Mouse (Mus musculus) olfactory bulb, adult 2 months (tissue): ENCODE data around the gene Cyb5rl.

Source experiments
- CTCF ChIP-seq: fragments of 200-500 bp; IDR thresholded peaks from 2 replicates; pipeline ENCODE4 v1.5.1; 2012; ENCODE audit warnings: low read depth, mild to moderate bottlenecking, low read length, moderate library complexity; ENCODE audit not compliant: insufficient read depth
- POLR2A ChIP-seq: fragments of 200-500 bp; IDR thresholded peaks from 2 replicates; pipeline ENCODE4 v1.6.1; 2012; ENCODE audit warnings: mild to moderate bottlenecking, low read depth, low read length, moderate library complexity; ENCODE audit not compliant: insufficient read depth

- TF ChIP-seq CTCF: no peak
- no peak for TF ChIP-seq POLR2A
These were observed 8.0 kb upstream of the Cyb5rl start for GRCm38 (mm10) chr4:107058781-107059180.
